In genomic region chr3:87566066-87566465, GRCm38 (mm10) we compare ENCODE assay signal across 8 mouse cellular contexts. TPM values are rescaled to one million over a fixed set of nuclear protein-coding genes. Genes with fewer than 3 reads are reported as not detected.
DNase-seq lines count a peak whose midpoint lies in the region; ATAC-seq lines count a peak whose summit lies in the region.

No protein-coding gene starts in this region.

- DNase-seq in B cell, adult 2 months, result peak; percentile 39 to 45
- peak; percentile 68 to 72 for DNase-seq in adrenal gland, postnatal 36 days
- DNase-seq in fibroblast of lung, adult 2 months (ENCODE audit: low read depth), result peak; percentile 71

- peak overlapping the region; percentile 25 for H3K27ac ChIP-seq in heart, embryonic 13.5 days (replicated peaks)
- H3K27ac ChIP-seq in kidney, embryonic 16.5 days (ENCODE audit: low read length), result no peak overlapping the region
- peak overlapping the region; percentile 70 for H3K27ac ChIP-seq in limb, embryonic 15.5 days
- H3K27ac ChIP-seq in midbrain, embryonic 16.5 days (ENCODE audit: low read length), result peak overlapping the region; percentile 97
- peak overlapping the region; percentile 82 for H3K27ac ChIP-seq in stomach, embryonic 15.5 days

- peak overlapping the region; percentile 62; the same call in 1 of the 2 replicates for H3K9ac ChIP-seq in heart, embryonic 13.5 days
- 0 out of 2 replicates have a peak overlapping the region, but pooled peaks have one; percentile 4 for H3K9ac ChIP-seq in kidney, embryonic 16.5 days (replicated peaks; ENCODE audit: low read length)
- no peak overlapping the region for H3K9ac ChIP-seq in limb, embryonic 15.5 days
- peak overlapping the region; percentile 67 for H3K9ac ChIP-seq in midbrain, embryonic 16.5 days (ENCODE audit: low read depth, low read length)
- no peak overlapping the region for H3K9ac ChIP-seq in stomach, embryonic 15.5 days

- H3K4me2 ChIP-seq in heart, embryonic 13.5 days, result peak overlapping the region; percentile 59
- peak overlapping the region; percentile 29; the same call in 1 of the 2 replicates for H3K4me2 ChIP-seq in kidney, embryonic 16.5 days (replicated peaks; ENCODE audit: low read depth, low read length)
- peak overlapping the region; percentile 30 for H3K4me2 ChIP-seq in limb, embryonic 15.5 days
- H3K4me2 ChIP-seq in midbrain, embryonic 16.5 days (ENCODE audit: low read length), result peak overlapping the region; percentile 62
- peak overlapping the region; percentile 41 for H3K4me2 ChIP-seq in stomach, embryonic 15.5 days

- H3K36me3 ChIP-seq in heart, embryonic 13.5 days, result no peaks in the 10 kb centered on the region
- H3K36me3 ChIP-seq in kidney, embryonic 16.5 days (ENCODE audit: insufficient read depth, low read length), result no peaks in the 10 kb centered on the region
- H3K36me3 ChIP-seq in limb, embryonic 15.5 days, result no peaks in the 10 kb centered on the region
- no peaks in the 10 kb centered on the region for H3K36me3 ChIP-seq in midbrain, embryonic 16.5 days (ENCODE audit: control insufficient read depth, insufficient read depth, low read length)
- no peaks in the 10 kb centered on the region for H3K36me3 ChIP-seq in stomach, embryonic 15.5 days

- H3K4me3 ChIP-seq in heart, embryonic 13.5 days, result peak overlapping the region; percentile 26
- peak overlapping the region; percentile 6; the same call in 1 of the 2 replicates for H3K4me3 ChIP-seq in kidney, embryonic 16.5 days (ENCODE audit: low read length)
- no peak overlapping the region for H3K4me3 ChIP-seq in limb, embryonic 15.5 days
- H3K4me3 ChIP-seq in midbrain, embryonic 16.5 days (ENCODE audit: low read depth, low read length), result peak overlapping the region; percentile 33
- H3K4me3 ChIP-seq in stomach, embryonic 15.5 days (replicated peaks), result peak overlapping the region; percentile 7; the same call in 1 of the 2 replicates

- ATAC-seq in heart, embryonic 13.5 days (ENCODE audit: extremely low read depth, insufficient number of reproducible peaks, low FRiP score, low TSS enrichment), result peak; percentile 67
- peak; percentile 99 for ATAC-seq in kidney, embryonic 16.5 days (ENCODE audit: low FRiP score, low TSS enrichment)
- peak; percentile 89 for ATAC-seq in limb, embryonic 15.5 days (ENCODE audit: insufficient number of reproducible peaks, low FRiP score, low TSS enrichment, low read depth)
- peak; percentile 100 for ATAC-seq in midbrain, embryonic 16.5 days
- ATAC-seq in stomach, embryonic 15.5 days (ENCODE audit: insufficient read depth, low FRiP score, low read depth), result peak; percentile 95

- no peaks in the 10 kb centered on the region for H3K9me3 ChIP-seq in heart, embryonic 13.5 days
- no peaks in the 10 kb centered on the region for H3K9me3 ChIP-seq in kidney, embryonic 16.5 days (ENCODE audit: low read length)
- H3K9me3 ChIP-seq in limb, embryonic 15.5 days, result no peaks in the 10 kb centered on the region
- H3K9me3 ChIP-seq in midbrain, embryonic 16.5 days (replicated peaks; ENCODE audit: control insufficient read depth, low read length, poor library complexity, severe bottlenecking), result no peaks in the 10 kb centered on the region
- H3K9me3 ChIP-seq in stomach, embryonic 15.5 days, result no peaks in the 10 kb centered on the region

- WGBS in heart, embryonic 13.5 days, result 18% methylated on average over 4 of the region's 4 CpGs
- 17% methylated on average over 4 of the region's 4 CpGs for WGBS in kidney, embryonic 16.5 days
- 16% methylated on average over 4 of the region's 4 CpGs for WGBS in limb, embryonic 15.5 days
- WGBS in midbrain, embryonic 16.5 days, result 2% methylated on average over 4 of the region's 4 CpGs
- 4% methylated on average over 4 of the region's 4 CpGs for WGBS in stomach, embryonic 15.5 days

- H3K4me1 ChIP-seq in heart, embryonic 13.5 days, result peaks cover 21% of the 10 kb centered on the region
- 0 out of 2 replicates have a peak, but pooled peaks cover 10% of the 10 kb centered on the region for H3K4me1 ChIP-seq in kidney, embryonic 16.5 days (ENCODE audit: insufficient read depth, low read length)
- H3K4me1 ChIP-seq in limb, embryonic 15.5 days, result peaks cover 8% of the 10 kb centered on the region
- peaks cover 6% of the 10 kb centered on the region; the same call in 1 of the 2 replicates for H3K4me1 ChIP-seq in midbrain, embryonic 16.5 days (ENCODE audit: control insufficient read depth, insufficient read depth, low read length)
- peaks cover 9% of the 10 kb centered on the region; the same call in 1 of the 2 replicates for H3K4me1 ChIP-seq in stomach, embryonic 15.5 days

- H3K27me3 ChIP-seq in heart, embryonic 13.5 days (replicated peaks), result no peaks in the 10 kb centered on the region
- no peaks in the 10 kb centered on the region for H3K27me3 ChIP-seq in kidney, embryonic 16.5 days (ENCODE audit: insufficient read depth, low read length)
- H3K27me3 ChIP-seq in limb, embryonic 15.5 days, result no peaks in the 10 kb centered on the region
- no peaks in the 10 kb centered on the region for H3K27me3 ChIP-seq in midbrain, embryonic 16.5 days (ENCODE audit: control insufficient read depth, insufficient read depth, low read depth, low read length)
- no peaks in the 10 kb centered on the region for H3K27me3 ChIP-seq in stomach, embryonic 15.5 days (replicated peaks)

RNA-seq across cellular contexts. Expression of gene Etv3, which starts 40.9 kb away (rescaled TPM):
- 10 to 100 TPM; 22.0 to 24.7 TPM for total RNA-seq in adrenal gland, postnatal 36 days (2021)
- polyA plus RNA-seq in heart, embryonic 13.5 days (2015; fragmentation: Nextera tagmentation; extraction: Ambion mirVana), result 8.7 and 10.0 TPM in 2 replicates
- 14.4 and 15.6 TPM in 2 replicates for polyA plus RNA-seq in kidney, embryonic 16.5 days (2015; fragmentation: Nextera tagmentation; extraction: Ambion mirVana)
- polyA plus RNA-seq in limb, embryonic 15.5 days (2015; fragmentation: Nextera tagmentation; extraction: Ambion mirVana), result 22.7 and 27.7 TPM in 2 replicates
- 9.7 and 11.4 TPM in 2 replicates for polyA plus RNA-seq in midbrain, embryonic 16.5 days (2015; fragmentation: Nextera tagmentation; extraction: Ambion mirVana)
- polyA plus RNA-seq in stomach, embryonic 15.5 days (2015; fragmentation: Nextera tagmentation; extraction: Ambion mirVana), result 13.9 and 14.8 TPM in 2 replicates

RNA-seq across cellular contexts. Expression of gene Arhgef11, which starts 51.3 kb away (rescaled TPM):
- 10 to 100 TPM; 38.3 to 39.2 TPM for total RNA-seq in adrenal gland, postnatal 36 days (2021)
- 7.7 and 8.3 TPM in 2 replicates for polyA plus RNA-seq in heart, embryonic 13.5 days (2015; fragmentation: Nextera tagmentation; extraction: Ambion mirVana)
- polyA plus RNA-seq in kidney, embryonic 16.5 days (2015; fragmentation: Nextera tagmentation; extraction: Ambion mirVana), result 17.3 and 18.1 TPM in 2 replicates
- polyA plus RNA-seq in limb, embryonic 15.5 days (2015; fragmentation: Nextera tagmentation; extraction: Ambion mirVana), result 15.3 and 17.0 TPM in 2 replicates
- polyA plus RNA-seq in midbrain, embryonic 16.5 days (2015; fragmentation: Nextera tagmentation; extraction: Ambion mirVana), result 26.2 and 26.5 TPM in 2 replicates
- polyA plus RNA-seq in stomach, embryonic 15.5 days (2015; fragmentation: Nextera tagmentation; extraction: Ambion mirVana), result 14.4 and 17.3 TPM in 2 replicates

Comparison
In these comparisons a context has a peak if more than half of its experiments do, and no peak if none do; other contexts are left out.
1. H3K9ac ChIP-seq: peak in heart, embryonic 13.5 days (single experiment), kidney, embryonic 16.5 days (single experiment) and midbrain, embryonic 16.5 days (single experiment); none in limb, embryonic 15.5 days (single experiment) and stomach, embryonic 15.5 days (single experiment).
2. Peak in every context shown above with its lines, with median percentiles within 50 percentile points of each other: DNase-seq, ATAC-seq and H3K4me2 ChIP-seq.